Mouse (Mus musculus) limb, embryonic 13.5 days (tissue): ENCODE data around the gene Nkpd1. TPM values are rescaled to one million over a fixed set of nuclear protein-coding genes. Genes with fewer than 3 reads are reported as not detected.

Source experiments
- ATAC-seq: fragments of 200-750 bp; cut with Nextera tagmentation; 2 replicates; pipeline ENCODE4 v1.8.0; 2017; ENCODE audit warnings: low read depth, moderate number of reproducible peaks, moderate TSS enrichment; ENCODE audit not compliant: low FRiP score
- H3K27ac ChIP-seq: fragments of 300-500 bp; sonication (generic); 2 replicates; pipeline ENCODE4 v1.5.1; 2015; ENCODE audit warnings: inconsistent platforms, mild to moderate bottlenecking, moderate library complexity
- H3K27me3 ChIP-seq: fragments of 300-500 bp; sonication (generic); 2 replicates; pipeline ENCODE4 v1.6.1; 2015; ENCODE audit warnings: mild to moderate bottlenecking, inconsistent platforms
- H3K36me3 ChIP-seq: fragments of 300-500 bp; sonication (generic); 2 replicates; pipeline ENCODE4 v1.6.1; 2015; ENCODE audit warnings: inconsistent platforms, mild to moderate bottlenecking, moderate library complexity
- H3K4me1 ChIP-seq: fragments of 300-500 bp; sonication (generic); 2 replicates; pipeline ENCODE4 v1.6.1; 2015; ENCODE audit warnings: inconsistent platforms
- H3K4me2 ChIP-seq: fragments of 300-500 bp; sonication (generic); replicated peaks from 2 replicates; pipeline ENCODE4 v1.6.1; 2015; ENCODE audit warnings: inconsistent platforms, mild to moderate bottlenecking, moderate library complexity
- H3K4me3 ChIP-seq: fragments of 300-500 bp; sonication (generic); 2 replicates; pipeline ENCODE4 v1.5.1; 2015; ENCODE audit warnings: moderate library complexity, mild to moderate bottlenecking, inconsistent platforms
- H3K9ac ChIP-seq: fragments of 300-500 bp; sonication (generic); 2 replicates; pipeline ENCODE4 v1.6.1; 2015; ENCODE audit warnings: mild to moderate bottlenecking, inconsistent platforms
- H3K9me3 ChIP-seq: fragments of 300-500 bp; sonication (generic); 2 replicates; pipeline ENCODE4 v1.6.1; 2016; ENCODE audit warnings: inconsistent platforms
- WGBS: fragments of 180-500 bp; shearing (Covaris S2); methylation state at CpG from one replicate; pipeline ENCODE4 v1.1.7; 2015; 5-methylcytosine and 5-hydroxymethylcytosine counted together
- polyA plus RNA-seq: library from polyadenylated mRNA; unstranded; fragments of >200 nt; fragmentation: Nextera tagmentation; extraction: Ambion mirVana; gene quantifications from 2 replicates; pipeline ENCODE4 v1.2.1, GENCODE M21; 2015

Nkpd1 gene
- polyA plus RNA-seq, 1 experiment from 2014 or later = 0.11 TPM

DNA sequence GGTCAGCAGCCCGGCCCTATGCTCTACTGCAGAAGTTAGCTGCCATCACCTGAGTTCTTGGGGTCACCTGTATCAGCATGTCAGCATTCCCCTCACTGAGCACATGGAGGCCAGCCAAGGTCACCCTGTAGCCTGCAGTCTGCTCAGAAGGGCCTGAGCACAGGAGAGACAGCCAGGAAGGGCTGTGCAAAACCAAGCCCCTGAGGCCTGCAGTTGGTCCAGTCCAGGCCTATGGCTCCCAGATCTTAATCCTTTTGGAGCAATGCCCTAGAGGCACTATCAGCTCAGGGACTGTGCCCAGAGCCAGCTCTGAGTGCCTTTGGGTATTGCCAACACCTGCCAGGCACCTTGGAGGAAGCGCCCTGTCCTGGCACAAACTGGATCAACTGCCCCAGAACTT, 39.4 kb downstream of the Nkpd1 start:
- H3K36me3 ChIP-seq = peaks cover 51% of the 10 kb centered on the region
- H3K27me3 ChIP-seq = no peaks in the 10 kb centered on the region
- peaks cover 38% of the 10 kb centered on the region for H3K4me1 ChIP-seq
- no peaks in the 10 kb centered on the region for H3K9me3 ChIP-seq
- no peak overlapping the region for H3K27ac ChIP-seq
- H3K4me3 ChIP-seq = no peak overlapping the region
- ATAC-seq = no peak
- H3K4me2 ChIP-seq = no peak overlapping the region
- peak overlapping the region; percentile 5; the same call in 1 of the 2 replicates for H3K9ac ChIP-seq
- WGBS = 98% methylated on average over 2 of the region's 2 CpGs

DNA sequence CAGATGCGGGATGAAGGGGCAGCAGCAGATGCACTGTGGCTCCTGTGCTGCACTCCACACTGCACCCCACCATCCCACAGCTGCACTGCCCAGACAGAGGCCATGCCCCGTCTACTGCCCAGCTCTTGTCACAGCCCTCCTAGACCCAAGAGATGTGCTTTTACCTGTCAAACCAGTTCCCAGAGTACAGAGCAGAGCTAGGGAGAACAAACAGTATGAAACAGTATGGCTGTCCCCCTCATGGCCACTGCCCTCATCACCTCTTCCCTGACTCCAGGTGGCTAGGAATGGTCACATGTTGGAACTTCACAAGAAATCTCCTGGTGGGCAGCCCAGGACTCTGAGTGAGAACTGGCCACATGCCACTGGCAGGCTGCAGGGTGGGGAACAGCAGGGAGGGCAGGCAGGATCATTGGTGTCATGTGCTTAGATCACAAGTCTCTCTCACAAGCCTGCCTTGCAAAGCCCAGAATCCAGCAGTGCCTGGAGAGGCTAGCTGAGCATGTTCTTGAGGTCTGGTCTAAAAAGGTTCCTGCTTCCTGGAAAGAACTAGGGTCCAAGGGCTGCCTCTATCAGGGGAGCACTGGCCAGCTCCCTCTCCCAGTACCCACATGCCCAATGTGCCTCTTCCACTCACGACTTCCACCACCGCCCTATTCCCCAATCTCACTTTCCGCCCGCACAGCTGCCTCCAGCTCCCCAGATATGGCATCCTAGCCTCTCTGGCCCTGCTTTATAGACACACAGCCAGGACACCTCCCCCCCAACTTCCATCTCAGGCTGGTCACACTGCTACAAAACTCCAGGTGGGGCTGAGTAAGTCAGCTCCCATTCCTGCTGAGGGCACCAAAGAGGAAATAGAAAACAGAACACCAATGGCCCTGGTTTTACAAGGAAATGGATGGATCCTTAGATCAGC, 40.6 kb downstream of the Nkpd1 start:
- no peak for ATAC-seq
- no peaks in the 10 kb centered on the region for H3K27me3 ChIP-seq
- peak overlapping the region; percentile 99; the same call in 1 of the 2 replicates for H3K4me2 ChIP-seq
- H3K9ac ChIP-seq = peak overlapping the region; percentile 5
- peaks cover 40% of the 10 kb centered on the region for H3K36me3 ChIP-seq
- WGBS = 90% methylated on average over 6 of the region's 6 CpGs
- no peaks in the 10 kb centered on the region for H3K9me3 ChIP-seq
- no peak overlapping the region for H3K27ac ChIP-seq
- peaks cover 44% of the 10 kb centered on the region for H3K4me1 ChIP-seq
- H3K4me3 ChIP-seq = no peak overlapping the region

GRCm38 (mm10) chr7:19558965-19559364, 41.3 kb downstream of the Nkpd1 start:
- H3K4me1 ChIP-seq = peaks cover 50% of the 10 kb centered on the region
- no peak overlapping the region for H3K27ac ChIP-seq
- ATAC-seq = no peak
- H3K36me3 ChIP-seq = peaks cover 37% of the 10 kb centered on the region
- H3K27me3 ChIP-seq = no peaks in the 10 kb centered on the region
- 52% methylated on average over 2 of the region's 2 CpGs for WGBS
- H3K9me3 ChIP-seq = no peaks in the 10 kb centered on the region
- peak overlapping the region; percentile 99 for H3K4me2 ChIP-seq
- 0 out of 2 replicates have a peak overlapping the region, but pooled peaks have one; percentile 99 for H3K4me3 ChIP-seq
- H3K9ac ChIP-seq = peak overlapping the region; percentile 5; the same call in 1 of the 2 replicates

DNA sequence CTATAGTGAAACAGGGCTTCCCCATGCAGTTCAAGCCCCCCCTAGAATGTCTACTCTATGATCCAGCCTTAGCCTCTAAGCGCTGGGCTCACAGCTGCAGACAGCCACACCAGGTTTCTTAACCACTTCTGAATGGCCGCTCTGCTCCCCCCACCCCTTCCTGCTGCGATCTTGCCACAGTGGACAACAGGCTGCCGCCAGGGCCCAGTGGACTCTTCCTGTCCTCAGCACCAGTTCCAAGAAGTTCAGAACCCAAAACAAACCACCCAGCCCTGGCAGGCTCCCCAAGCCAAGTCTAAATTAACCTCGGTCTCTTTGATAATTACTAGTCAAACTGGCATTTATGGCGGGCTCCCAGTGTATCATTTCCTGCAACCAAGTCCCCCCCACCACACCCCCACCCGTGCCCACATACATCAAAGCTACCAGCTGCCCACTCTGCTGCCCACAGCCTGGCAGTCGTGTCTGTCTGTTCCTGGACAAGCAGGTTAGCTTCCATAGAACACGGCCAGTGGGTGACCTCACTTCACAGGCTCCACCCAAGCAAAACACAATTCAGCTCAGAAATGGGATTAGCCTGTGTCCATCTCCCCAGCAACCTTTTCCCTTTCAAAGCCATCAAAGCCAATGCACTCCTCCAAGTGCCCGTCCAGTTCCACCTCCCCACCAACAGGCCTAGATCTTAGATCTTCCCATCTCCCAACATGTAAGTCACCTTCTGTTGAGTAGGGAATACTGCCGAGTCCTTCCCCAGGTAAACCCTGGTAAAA, 43.0 kb downstream of the Nkpd1 start:
- no peak for ATAC-seq
- Histone ChIP-seq H3K27me3 (no peaks in the 10 kb centered on the region), H3K27ac (no peak overlapping the region)

DNA sequence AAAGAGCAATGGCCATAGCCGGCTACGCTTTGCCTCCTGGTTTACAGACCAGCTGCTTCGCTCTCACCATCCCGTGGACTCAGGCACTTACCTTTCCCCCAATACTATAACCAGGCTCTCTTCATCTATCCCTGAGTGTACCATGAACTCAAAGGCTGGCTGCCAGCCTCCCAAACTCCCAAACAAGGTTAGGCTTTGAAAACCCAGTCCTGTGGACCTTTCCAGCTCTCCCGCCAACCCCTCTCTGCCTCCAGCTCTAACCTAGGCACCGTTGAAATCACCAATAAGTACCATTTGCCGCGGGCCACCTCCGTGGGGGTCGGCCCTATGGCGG, 43.8 kb downstream of the Nkpd1 start:
- Histone ChIP-seq H3K9me3 (no peaks in the 10 kb centered on the region), H3K27me3 (no peaks in the 10 kb centered on the region), H3K4me2 (peak overlapping the region; percentile 99), H3K9ac (peak overlapping the region; percentile 98), H3K4me3 (peak overlapping the region; percentile 99), H3K36me3 (peaks cover 40% of the 10 kb centered on the region), H3K4me1 (peaks cover 50% of the 10 kb centered on the region), H3K27ac (peak overlapping the region; percentile 83; the same call in 1 of the 2 replicates)
- ATAC-seq = no peak
- 0% methylated on average over 11 of the region's 11 CpGs for WGBS

More for the DNA sequence above, 43.0 kb downstream of the Nkpd1 start:
- H3K36me3 ChIP-seq = peaks cover 41% of the 10 kb centered on the region
- H3K4me2 ChIP-seq = peak overlapping the region; percentile 99
- peak overlapping the region; percentile 99 for H3K4me3 ChIP-seq
- H3K9me3 ChIP-seq = no peaks in the 10 kb centered on the region
- WGBS = 21% methylated on average over 11 of the region's 11 CpGs
- H3K9ac ChIP-seq = peak overlapping the region; percentile 98
- H3K4me1 ChIP-seq = peaks cover 50% of the 10 kb centered on the region

GRCm38 (mm10) chr7:19561765-19562642, 44.4 kb downstream of the Nkpd1 start:
- under 1% methylated on average over 102 of the region's 102 CpGs for WGBS
- peak overlapping the region; percentile 83 for H3K27ac ChIP-seq
- H3K36me3 ChIP-seq = peaks cover 41% of the 10 kb centered on the region
- peak; percentile 87 for ATAC-seq
- peaks cover 50% of the 10 kb centered on the region for H3K4me1 ChIP-seq
- H3K27me3 ChIP-seq = no peaks in the 10 kb centered on the region
- peak overlapping the region; percentile 99 for H3K4me2 ChIP-seq
- H3K9me3 ChIP-seq = no peaks in the 10 kb centered on the region
- H3K4me3 ChIP-seq = peak overlapping the region; percentile 99
- H3K9ac ChIP-seq = peak overlapping the region; percentile 98

GRCm38 (mm10) chr7:19562643-19563410, 45.2 kb downstream of the Nkpd1 start, which contains the start of gene Ppp1r37:
TSS of gene Ppp1r37 (minus strand) at chr7:19563076.
- Histone ChIP-seq H3K9me3 (no peaks in the 10 kb centered on the region), H3K36me3 (peaks cover 36% of the 10 kb centered on the region), H3K27ac (peak within 1 kb of the TSS; percentile 83), H3K9ac (peak within 1 kb of the TSS; percentile 98), H3K27me3 (no peaks in the 10 kb centered on the region), H3K4me3 (peak within 1 kb of the TSS; percentile 99), H3K4me2 (peak within 1 kb of the TSS; percentile 99), H3K4me1 (peaks cover 47% of the 10 kb centered on the region)
- WGBS = 2% methylated on average over 19 of the region's 19 CpGs
- ATAC-seq = peak; percentile 26; the same call in 1 of the 2 replicates

GRCm38 (mm10) chr7:19563884-19564283, 46.2 kb downstream of the Nkpd1 start:
- H3K4me2 ChIP-seq = peak overlapping the region; percentile 99; the same call in 1 of the 2 replicates
- H3K27ac ChIP-seq = no peak overlapping the region
- H3K9ac ChIP-seq = no peak overlapping the region
- no peaks in the 10 kb centered on the region for H3K27me3 ChIP-seq
- WGBS = 91% methylated on average over 3 of the region's 3 CpGs
- no peak overlapping the region for H3K4me3 ChIP-seq
- H3K9me3 ChIP-seq = no peaks in the 10 kb centered on the region
- H3K36me3 ChIP-seq = peaks cover 37% of the 10 kb centered on the region
- H3K4me1 ChIP-seq = peaks cover 36% of the 10 kb centered on the region
- no peak for ATAC-seq

DNA sequence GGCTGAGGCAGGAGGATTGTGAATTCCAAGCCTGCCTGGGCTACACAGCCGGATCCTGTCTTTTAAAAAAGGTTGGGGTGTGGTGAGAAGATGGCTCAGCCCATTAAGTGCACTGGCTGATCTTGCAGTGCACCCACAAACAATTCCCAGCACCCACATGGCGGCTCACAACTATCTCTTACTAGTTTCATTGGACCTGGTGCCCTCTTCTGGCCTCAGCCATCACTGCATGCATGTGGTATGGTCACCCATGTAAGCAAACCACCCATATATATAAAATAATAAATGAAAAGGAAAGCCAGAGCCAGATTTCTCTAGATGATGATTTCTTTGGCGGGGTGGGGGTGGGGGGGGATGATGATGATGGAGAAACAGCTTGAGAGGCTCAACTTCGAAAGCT, 46.8 kb downstream of the Nkpd1 start:
- Histone ChIP-seq H3K9ac (no peak overlapping the region), H3K4me3 (no peak overlapping the region), H3K4me2 (no peak overlapping the region), H3K4me1 (peaks cover 30% of the 10 kb centered on the region), H3K9me3 (no peaks in the 10 kb centered on the region), H3K27ac (no peak overlapping the region), H3K36me3 (peaks cover 43% of the 10 kb centered on the region), H3K27me3 (no peaks in the 10 kb centered on the region)
- ATAC-seq = no peak
- WGBS = 86% methylated on average over 3 of the region's 4 CpGs

DNA sequence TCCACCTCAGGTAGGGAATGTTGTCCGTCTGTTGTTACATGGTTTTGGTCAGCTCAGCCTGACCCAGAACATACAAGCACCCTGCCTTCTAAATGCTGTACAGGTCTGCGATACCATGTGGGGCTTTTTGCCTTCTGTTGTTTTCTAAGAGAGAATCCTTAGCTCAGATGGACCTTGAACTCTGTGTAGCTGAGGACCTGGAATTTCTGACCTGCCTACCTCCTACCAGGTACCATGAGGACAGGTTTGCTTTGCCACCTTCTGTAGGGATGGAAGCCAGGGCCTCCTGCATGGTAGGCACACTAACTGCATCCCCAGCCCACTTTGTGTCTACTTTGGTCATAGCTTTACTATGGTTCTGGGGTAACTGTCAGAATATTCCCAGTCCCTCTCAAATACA, 48.2 kb downstream of the Nkpd1 start:
- ATAC-seq = no peak
- Histone ChIP-seq H3K4me1 (peaks cover 17% of the 10 kb centered on the region), H3K9ac (no peak overlapping the region), H3K4me3 (no peak overlapping the region), H3K4me2 (no peak overlapping the region), H3K36me3 (peaks cover 55% of the 10 kb centered on the region), H3K27me3 (no peaks in the 10 kb centered on the region), H3K27ac (no peak overlapping the region), H3K9me3 (no peaks in the 10 kb centered on the region)
- WGBS = 92% methylated on average over 2 of the region's 2 CpGs

DNA sequence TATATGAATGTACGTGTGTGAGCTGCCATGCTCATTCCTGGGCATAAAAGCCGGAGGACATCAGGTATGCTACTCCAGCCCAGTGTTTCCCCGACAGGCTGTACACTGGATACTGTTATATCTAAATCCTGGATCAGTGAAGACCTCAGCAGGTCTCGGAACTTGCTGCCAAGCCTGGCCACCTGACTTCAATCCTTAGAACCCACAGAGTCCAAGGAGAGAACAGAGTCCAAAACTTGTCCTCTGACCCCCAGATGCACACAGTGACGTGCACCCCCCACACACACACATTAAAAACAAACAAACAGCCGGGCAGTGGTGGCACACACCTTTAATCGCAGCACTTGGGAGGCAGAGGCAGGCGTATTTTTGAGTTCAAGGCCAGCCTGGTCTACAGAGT, 49.8 kb downstream of the Nkpd1 start:
- Histone ChIP-seq H3K9me3 (no peaks in the 10 kb centered on the region), H3K27ac (no peak overlapping the region), H3K4me1 (peaks cover 21% of the 10 kb centered on the region), H3K9ac (no peak overlapping the region), H3K27me3 (no peaks in the 10 kb centered on the region), H3K4me2 (no peak overlapping the region), H3K36me3 (peaks cover 55% of the 10 kb centered on the region), H3K4me3 (no peak overlapping the region)
- ATAC-seq = no peak
- 91% methylated on average over 8 of the region's 8 CpGs for WGBS
